Mouse (Mus musculus): ENCODE measurements at regions not wholly inside any gene's neighbourhood (a gene's known extent, or its start where the extent isn't known, plus 50 kb on each side); places are given as distances from the start of the nearest gene placed in this dataset.

- TF ChIP-seq POLR2A (IDR thresholded peaks at IDR 0.05; ENCODE audit: borderline replicate concordance, insufficient read depth, low read length) (no peak), CTCF (IDR thresholded peaks at IDR 0.05; ENCODE audit: borderline replicate concordance, insufficient read depth, low read depth, low read length) (no peak)
Observed at GRCm38 (mm10) chr1:145064384-145064783, 289.1 kb upstream of the Rgs18 start.
